Mouse (Mus musculus) embryonic fibroblast, embryonic 13.5 days (primary cell): Measurements from ENCODE around the gene Clmn.
A peak's percentile ranks its signal among the peaks of the same experiment; 100 is the strongest.

Source experiments
- CTCF ChIP-seq: IDR thresholded peaks from 2 replicates; pipeline ENCODE4 v1.5.1; 2011; ENCODE audit warnings: mild to moderate bottlenecking, control low read depth, low read length, moderate library complexity, borderline replicate concordance; ENCODE audit not compliant: insufficient read depth
- POLR2A ChIP-seq: IDR thresholded peaks from 2 replicates; pipeline ENCODE4 v1.6.1; 2011; ENCODE audit warnings: low read depth, mild to moderate bottlenecking, control low read depth, low read length, moderate library complexity

DNA sequence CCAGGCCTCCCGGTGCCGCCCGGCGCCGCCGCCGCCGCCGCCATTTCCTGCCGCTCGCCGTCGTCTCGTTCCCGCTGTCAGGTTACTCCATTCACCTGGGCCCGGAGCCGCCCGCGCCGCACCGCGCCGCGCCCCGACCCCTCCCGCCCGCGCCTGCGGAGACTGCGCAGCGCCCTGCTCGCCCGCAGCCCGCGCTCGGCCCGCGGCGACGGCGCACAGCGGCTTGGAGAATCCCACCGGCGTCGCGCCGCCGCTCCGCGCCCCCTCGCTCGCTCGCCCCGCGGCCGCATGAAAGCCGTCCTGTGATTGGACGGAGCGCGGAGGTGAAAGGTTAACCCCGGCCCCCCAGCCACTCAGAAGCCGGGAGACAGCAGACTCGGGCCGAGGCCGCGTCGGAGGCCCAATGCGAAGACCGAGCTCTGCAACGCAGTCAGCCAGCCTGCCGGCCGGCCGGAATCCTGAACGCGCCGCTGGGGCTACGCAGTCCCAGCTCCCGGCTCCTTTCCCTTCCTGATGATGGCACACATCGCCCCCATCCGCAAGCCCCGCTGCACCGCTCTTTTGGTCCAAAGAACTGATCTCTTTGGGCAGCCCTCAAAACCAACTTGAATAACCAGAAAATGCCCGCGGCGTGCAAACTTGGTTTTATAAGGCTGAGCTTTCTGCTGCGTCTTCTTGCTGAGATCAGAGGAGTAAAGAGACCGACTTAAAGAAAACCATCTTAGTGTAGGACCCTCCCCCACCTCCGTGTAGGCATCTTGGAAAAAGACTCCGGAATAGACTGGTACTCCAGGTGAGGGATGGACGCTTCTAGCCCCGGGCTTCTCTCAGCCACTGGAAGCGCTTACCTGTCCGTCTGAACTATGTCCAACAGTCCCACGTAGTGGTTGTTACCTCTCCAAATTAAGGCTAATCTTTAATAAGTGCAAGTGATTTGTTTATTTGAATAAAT lies 112.8 kb downstream of the Clmn start, which contains the start of gene Dicer1:
- peak; percentile 72 for TF ChIP-seq POLR2A
- no peak for TF ChIP-seq CTCF
